ENCODE assay signal across 15 mouse cellular contexts in the genomic region with DNA sequence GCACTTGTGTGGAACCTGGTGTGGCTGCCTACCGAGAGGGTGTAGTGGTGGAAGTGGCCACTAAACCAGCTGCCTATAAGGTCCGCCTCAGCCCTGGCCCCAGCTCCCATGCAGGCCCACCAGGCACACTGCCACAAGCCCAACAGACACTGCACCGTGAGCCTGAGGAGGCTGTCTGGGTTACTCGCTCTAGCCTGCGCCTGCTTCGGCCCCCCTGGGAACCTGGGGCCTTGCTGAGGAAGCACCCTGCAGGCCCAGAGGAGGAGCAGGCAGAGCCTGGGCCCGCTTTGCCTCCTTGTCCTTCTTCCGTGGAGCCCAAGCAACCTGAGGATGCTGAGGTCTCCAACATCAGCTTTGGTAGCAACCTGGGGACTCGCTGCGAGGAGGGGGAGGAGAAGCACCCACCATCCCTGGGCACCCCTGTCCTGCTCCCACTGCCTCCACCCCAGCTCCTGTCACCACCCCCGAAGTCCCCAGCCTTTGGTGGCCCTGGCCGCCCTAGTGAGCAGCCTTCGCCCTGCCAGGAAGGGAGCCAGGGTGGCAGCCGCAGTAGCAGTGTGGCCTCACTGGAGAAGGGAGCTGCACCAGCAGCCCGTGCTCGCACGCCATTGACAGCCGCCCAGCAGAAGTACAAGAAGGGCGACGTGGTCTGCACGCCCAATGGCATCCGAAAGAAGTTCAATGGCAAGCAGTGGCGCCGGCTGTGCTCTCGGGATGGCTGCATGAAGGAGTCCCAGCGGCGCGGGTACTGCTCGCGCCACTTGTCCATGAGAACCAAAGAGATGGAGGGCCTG. TPM values are rescaled to one million over a fixed set of nuclear protein-coding genes. Genes with fewer than 3 reads are reported as not detected.
DNase-seq lines count a peak whose midpoint lies in the region; ATAC-seq and TF ChIP-seq lines count a peak whose summit lies in the region.
"Had no signal": no experiment of that assay in that cellular context is flagged by ENCODE, and none has a peak within 500 bp of the region (broad histone marks: within the 10 kb centered on the region; RNA-seq: fewer than 3 reads in every experiment).

No protein-coding gene starts in this region.

- no peak overlapping the region for H3K9ac ChIP-seq in kidney, embryonic 15.5 days
- H3K9ac ChIP-seq in stomach, embryonic 16.5 days (ENCODE audit: low read length) = peak overlapping the region; percentile 10; the same call in 1 of the 2 replicates
- no peak overlapping the region for H3K9ac ChIP-seq in stomach, postnatal 0 days (ENCODE audit: low read length)
- H3K9ac ChIP-seq: hindbrain, embryonic 15.5 days; liver, embryonic 14.5 days had no signal

- no peak overlapping the region for H3K4me2 ChIP-seq in kidney, embryonic 15.5 days
- no peak overlapping the region for H3K4me2 ChIP-seq in stomach, embryonic 16.5 days (ENCODE audit: low read depth, low read length)
- no peak overlapping the region for H3K4me2 ChIP-seq in stomach, postnatal 0 days (replicated peaks; ENCODE audit: low read depth)
- H3K4me2 ChIP-seq: hindbrain, embryonic 15.5 days had no signal

- no peak for ATAC-seq in kidney, embryonic 15.5 days (replicated peaks; ENCODE audit: low FRiP score)
- no peak for ATAC-seq in stomach, embryonic 16.5 days (ENCODE audit: insufficient read depth, low FRiP score)
- ATAC-seq in stomach, postnatal 0 days (ENCODE audit: low FRiP score, low TSS enrichment) = no peak

- no peaks in the 10 kb centered on the region for H3K27me3 ChIP-seq in kidney, embryonic 15.5 days
- no peaks in the 10 kb centered on the region for H3K27me3 ChIP-seq in stomach, embryonic 16.5 days (ENCODE audit: control insufficient read depth, insufficient read depth, low read length)
- no peaks in the 10 kb centered on the region for H3K27me3 ChIP-seq in stomach, postnatal 0 days (ENCODE audit: control insufficient read depth, insufficient read depth, low read length)
- H3K27me3 ChIP-seq: hindbrain, embryonic 15.5 days had no signal

- peaks cover 31% of the 10 kb centered on the region for H3K36me3 ChIP-seq in kidney, embryonic 15.5 days
- peaks cover 14% of the 10 kb centered on the region; the same call in 1 of the 2 replicates for H3K36me3 ChIP-seq in stomach, embryonic 16.5 days (ENCODE audit: control insufficient read depth, insufficient read depth, low read length)
- peaks cover 15% of the 10 kb centered on the region for H3K36me3 ChIP-seq in stomach, postnatal 0 days (ENCODE audit: control insufficient read depth, insufficient read depth, low read length)

- no peak overlapping the region for H3K4me3 ChIP-seq in kidney, embryonic 15.5 days (replicated peaks)
- H3K4me3 ChIP-seq in stomach, embryonic 16.5 days (replicated peaks; ENCODE audit: low read length) = no peak overlapping the region
- H3K4me3 ChIP-seq in stomach, postnatal 0 days (ENCODE audit: low read depth, low read length) = no peak overlapping the region
- H3K4me3 ChIP-seq: hindbrain, embryonic 15.5 days had no signal

- no peak overlapping the region for H3K27ac ChIP-seq in kidney, embryonic 15.5 days
- H3K27ac ChIP-seq in stomach, embryonic 16.5 days (ENCODE audit: low read length) = no peak overlapping the region
- no peak overlapping the region for H3K27ac ChIP-seq in stomach, postnatal 0 days (replicated peaks)
- H3K27ac ChIP-seq: hindbrain, embryonic 15.5 days; liver, embryonic 14.5 days; macrophage had no signal

- TF ChIP-seq EP300 in stomach, postnatal 0 days (optimal IDR thresholded peaks at IDR 0.05) = no peak

- H3K4me1 ChIP-seq in kidney, embryonic 15.5 days = peaks cover 69% of the 10 kb centered on the region
- H3K4me1 ChIP-seq in stomach, embryonic 16.5 days (ENCODE audit: control insufficient read depth, insufficient read depth, low read length) = peaks cover 44% of the 10 kb centered on the region
- H3K4me1 ChIP-seq in stomach, postnatal 0 days (replicated peaks; ENCODE audit: control insufficient read depth, insufficient read depth) = peaks cover 8% of the 10 kb centered on the region

- 89% methylated on average over 30 of the region's 30 CpGs for WGBS in kidney, embryonic 15.5 days
- WGBS in stomach, embryonic 16.5 days = 89% methylated on average over 30 of the region's 30 CpGs
- WGBS in stomach, postnatal 0 days = 89% methylated on average over 29 of the region's 30 CpGs

- DNase-seq in cerebellum, adult 11-12 months = peak; percentile 54
- DNase-seq in cerebellum, postnatal 36 days = no peak
- DNase-seq in kidney, postnatal 10 days = peak; percentile 15
- DNase-seq in stomach, postnatal 0 days (ENCODE audit: low spot score) = no peak
- peak; percentile 22 for DNase-seq in testis, postnatal 14 days (ENCODE audit: low spot score)
- DNase-seq in lung, postnatal 36 days = no peak
- DNase-seq: adrenal gland, adult 8-10 months; kidney, adult 2 months had no signal

- H3K9me3 ChIP-seq in kidney, embryonic 15.5 days (replicated peaks) = no peaks in the 10 kb centered on the region
- H3K9me3 ChIP-seq in stomach, embryonic 16.5 days (replicated peaks; ENCODE audit: control insufficient read depth, low read length) = no peaks in the 10 kb centered on the region
- no peaks in the 10 kb centered on the region for H3K9me3 ChIP-seq in stomach, postnatal 0 days (ENCODE audit: control insufficient read depth, low read length)
- H3K9me3 ChIP-seq: hindbrain, embryonic 15.5 days had no signal

- TF ChIP-seq CTCF in stomach, postnatal 0 days (IDR thresholded peaks at IDR 0.05; ENCODE audit: low read depth) = no peak

RNA-seq across cellular contexts. Expression of a gene that starts 4.3 kb away (rescaled TPM):
- polyA plus RNA-seq in kidney, embryonic 15.5 days (2015; fragmentation: Nextera tagmentation; extraction: Ambion mirVana) = 28.2 and 32.4 TPM in 2 replicates
- polyA plus RNA-seq in stomach, embryonic 16.5 days (2015; fragmentation: Nextera tagmentation; extraction: Ambion mirVana) = 26.7 and 27.4 TPM in 2 replicates
- 15.0 and 15.9 TPM in 2 replicates for polyA plus RNA-seq in stomach, postnatal 0 days (2015; fragmentation: Nextera tagmentation; extraction: Ambion mirVana)

RNA-seq across cellular contexts. Expression of a gene that starts 21.3 kb away (rescaled TPM):
- polyA plus RNA-seq in kidney, embryonic 15.5 days (2015; fragmentation: Nextera tagmentation; extraction: Ambion mirVana) = 16.9 and 17.9 TPM in 2 replicates
- 6.9 and 11.0 TPM in 2 replicates for polyA plus RNA-seq in stomach, embryonic 16.5 days (2015; fragmentation: Nextera tagmentation; extraction: Ambion mirVana)
- polyA plus RNA-seq in stomach, postnatal 0 days (2015; fragmentation: Nextera tagmentation; extraction: Ambion mirVana) = 8.1 and 8.8 TPM in 2 replicates

RNA-seq across cellular contexts. Expression of a gene that starts 25.9 kb away (rescaled TPM):
- 181 and 191 TPM in 2 replicates for polyA plus RNA-seq in kidney, embryonic 15.5 days (2015; fragmentation: Nextera tagmentation; extraction: Ambion mirVana)
- polyA plus RNA-seq in stomach, embryonic 16.5 days (2015; fragmentation: Nextera tagmentation; extraction: Ambion mirVana) = 186 and 209 TPM in 2 replicates
- 125 and 126 TPM in 2 replicates for polyA plus RNA-seq in stomach, postnatal 0 days (2015; fragmentation: Nextera tagmentation; extraction: Ambion mirVana)

RNA-seq across cellular contexts. Expression of a gene that starts 29.4 kb away (rescaled TPM):
- 0.90 and 1.0 TPM in 2 replicates for polyA plus RNA-seq in kidney, embryonic 15.5 days (2015; fragmentation: Nextera tagmentation; extraction: Ambion mirVana)
- polyA plus RNA-seq in stomach, embryonic 16.5 days (2015; fragmentation: Nextera tagmentation; extraction: Ambion mirVana) = 0.49 and 0.57 TPM in 2 replicates
- polyA plus RNA-seq in stomach, postnatal 0 days (2015; fragmentation: Nextera tagmentation; extraction: Ambion mirVana) = 0.07 TPM in 1 of 2 replicates, not detected in the other
- polyA plus RNA-seq: heart, embryonic 16.5 days; macrophage had no signal

RNA-seq across cellular contexts. Expression of a gene that starts 34.1 kb away (rescaled TPM):
- 0.68 and 0.87 TPM in 2 replicates for polyA plus RNA-seq in kidney, embryonic 15.5 days (2015; fragmentation: Nextera tagmentation; extraction: Ambion mirVana)
- 0.57 and 0.66 TPM in 2 replicates for polyA plus RNA-seq in stomach, embryonic 16.5 days (2015; fragmentation: Nextera tagmentation; extraction: Ambion mirVana)
- polyA plus RNA-seq in stomach, postnatal 0 days (2015; fragmentation: Nextera tagmentation; extraction: Ambion mirVana) = 0.67 and 1.1 TPM in 2 replicates
- polyA plus RNA-seq: gonadal fat pad, adult 2 months; liver, embryonic 14.5 days; macrophage had no signal

Comparison
In these comparisons a context has a peak if more than half of its experiments do, and no peak if none do; other contexts are left out.
1. DNase-seq: peak in cerebellum, adult 11-12 months (single experiment), kidney, postnatal 10 days (single experiment) and testis, postnatal 14 days (single experiment); none in cerebellum, postnatal 36 days (0 of 2), stomach, postnatal 0 days (single experiment) and lung, postnatal 36 days (single experiment).